Mouse (Mus musculus): ENCODE measurements around the gene Aff4. TPM values are rescaled to one million over a fixed set of nuclear protein-coding genes. Genes with fewer than 3 reads are reported as not detected.
"Not testable (repeated sequence)": the region's sequence is repeated elsewhere in the genome, so short reads cannot be mapped to it uniquely, and the experiment has no call there.

The Aff4 gene
- total and polyA plus RNA-seq, 3 experiments: 19.8 to 50.6 (median 22.1) TPM

DNA sequence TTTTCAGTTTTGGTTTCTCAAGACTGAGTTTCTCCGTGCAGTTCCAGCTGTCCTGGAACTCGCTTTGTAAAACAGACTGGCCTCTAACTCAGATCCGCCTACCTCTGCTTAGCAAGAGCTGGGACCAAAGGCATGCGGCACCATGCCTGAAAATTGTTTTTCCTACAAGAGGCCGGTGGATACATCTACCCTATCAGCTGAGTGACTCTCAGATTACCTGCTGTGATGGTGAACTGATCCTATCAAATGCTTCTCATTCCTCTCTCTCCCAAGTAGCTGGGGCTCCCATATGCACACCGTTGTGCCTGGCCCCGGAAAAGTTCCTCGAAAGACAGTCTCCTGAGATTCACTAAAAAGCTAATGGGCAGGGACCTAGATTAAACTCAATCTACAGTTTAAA, 12.9 kb upstream of the Aff4 start:
- Histone ChIP-seq H3K36me3 (replicated peaks in 1 of 2; ENCODE audit: control insufficient read depth in 1 of 2, insufficient read depth in 1 of 2, low read length in 1 of 2) (peaks cover 8 to 15% of the 10 kb centered on the region in 2 experiments), H3K4me3 (replicated peaks in 1 of 3; ENCODE audit: low read depth in 2 of 3, low read length in 2 of 3, poor library complexity in 1 of 3) (no peak overlapping the region), H3K9ac (ENCODE audit: insufficient read depth, low read depth) (no peak overlapping the region), H3K27me3 (replicated peaks) (no peaks in the 10 kb centered on the region), H3K4me2 (ENCODE audit: insufficient read depth, low read depth, poor library complexity, severe bottlenecking) (no peak overlapping the region), H3K4me1 (ENCODE audit: control insufficient read depth in 1 of 2, insufficient read depth in 2 of 2) (peaks cover 0 to 4% of the 10 kb centered on the region in 2 experiments; a peak in 2 of 4 replicates), H3K27ac (ENCODE audit: insufficient read depth, low read depth) (no peak overlapping the region), H3K9me3 (replicated peaks; ENCODE audit: low read length) (no peaks in the 10 kb centered on the region), H3K79me2 (replicated peaks; ENCODE audit: control insufficient read depth, extremely low read depth, insufficient read depth, poor library complexity, severe bottlenecking) (no peaks in the 10 kb centered on the region)
- no peak for TF ChIP-seq GABPA (IDR thresholded peaks at IDR 0.05; ENCODE audit: insufficient replicate concordance, low read depth, low read length)
- TF ChIP-seq CTCF (conservative IDR thresholded peaks at IDR 0.05 in 1 of 2, IDR thresholded peaks at IDR 0.05 in 1 of 2; ENCODE audit: low read depth in 2 of 2, low read length in 2 of 2): no peak
- TF ChIP-seq MEF2A (IDR thresholded peaks at IDR 0.05; ENCODE audit: borderline replicate concordance, low read depth, low read length): no peak
- TF ChIP-seq ZMIZ1 (IDR thresholded peaks at IDR 0.05; ENCODE audit: low read depth, low read length): no peak
- TF ChIP-seq NELFE (IDR thresholded peaks at IDR 0.05; ENCODE audit: low read depth, low read length): no peak
- TF ChIP-seq MAX (IDR thresholded peaks at IDR 0.05; ENCODE audit: low read length): no peak
- no peak for TF ChIP-seq IRF4 (IDR thresholded peaks at IDR 0.05; ENCODE audit: low read depth, low read length)
- no peak for TF ChIP-seq CHD2 (IDR thresholded peaks at IDR 0.05; ENCODE audit: low read length)
- no peak for TF ChIP-seq TCF12 (IDR thresholded peaks at IDR 0.05; ENCODE audit: low read depth, low read length)
- TF ChIP-seq USF2 (conservative IDR thresholded peaks at IDR 0.05; ENCODE audit: low read depth, low read length): no peak
- TF ChIP-seq ZC3H11A (IDR thresholded peaks at IDR 0.05; ENCODE audit: low read depth, low read length): no peak
- no peak for TF ChIP-seq ZNF384 (IDR thresholded peaks at IDR 0.05; ENCODE audit: low read depth, low read length)
- no peak for TF ChIP-seq ETS1 (conservative IDR thresholded peaks at IDR 0.05; ENCODE audit: low read depth, low read length)
- no peak for TF ChIP-seq JUN (IDR thresholded peaks at IDR 0.05; ENCODE audit: insufficient read depth, low read depth, low read length)
- no peak for TF ChIP-seq KAT2A (IDR thresholded peaks at IDR 0.05; ENCODE audit: insufficient replicate concordance, low read length)
- no peak for TF ChIP-seq SIN3A (IDR thresholded peaks at IDR 0.05; ENCODE audit: low read length)
- no peak for TF ChIP-seq MYC (IDR thresholded peaks at IDR 0.05; ENCODE audit: low read depth, low read length)
- no peak for DNase-seq (ENCODE audit: extremely low read depth)
- dilution Hi-C loops (cut with MboI; ENCODE audit: extremely low pct_ligation_motif_present, extremely low pct_unique_long_range_greater_than_20kb, low sequenced_read_pairs) (no loop called here), in situ Hi-C loops (cut with MboI; ENCODE audit: low pct_ligation_motif_present, low pct_unique_long_range_greater_than_20kb, low sequenced_read_pairs) (no loop called here)

DNA sequence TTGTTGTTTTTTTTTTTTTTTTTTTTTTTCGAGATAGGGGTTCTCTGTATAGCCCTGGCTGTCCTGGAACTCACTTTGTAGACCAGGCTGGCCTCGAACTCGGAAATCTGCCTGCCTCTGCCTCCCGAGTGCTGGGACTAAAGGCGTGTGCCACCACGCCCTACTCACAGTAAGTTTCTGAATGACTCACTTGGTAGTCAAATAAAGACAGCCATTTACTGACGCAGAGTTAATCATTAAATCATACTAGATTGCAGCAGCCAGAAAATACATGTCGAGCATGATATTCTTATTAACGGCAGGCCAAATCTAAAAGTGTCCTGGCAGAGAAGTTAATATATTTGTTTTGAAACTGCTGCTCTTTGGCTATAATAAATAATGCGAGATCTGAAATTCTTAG, 9.6 kb upstream of the Aff4 start:
- H3K27me3 ChIP-seq (replicated peaks); DNase-seq (ENCODE audit: extremely low read depth); H3K9ac ChIP-seq (ENCODE audit: insufficient read depth, low read depth); in situ Hi-C loops (cut with MboI; ENCODE audit: low pct_ligation_motif_present, low pct_unique_long_range_greater_than_20kb, low sequenced_read_pairs); H3K79me2 ChIP-seq (replicated peaks; ENCODE audit: control insufficient read depth, extremely low read depth, insufficient read depth, poor library complexity, severe bottlenecking); H3K4me2 ChIP-seq (ENCODE audit: insufficient read depth, low read depth, poor library complexity, severe bottlenecking); H3K4me3 ChIP-seq (replicated peaks in 1 of 3; ENCODE audit: low read depth in 2 of 3, low read length in 2 of 3, poor library complexity in 1 of 3); H3K9me3 ChIP-seq (replicated peaks; ENCODE audit: low read length); H3K27ac ChIP-seq (ENCODE audit: insufficient read depth, low read depth); H3K4me1 ChIP-seq (ENCODE audit: control insufficient read depth in 1 of 2, insufficient read depth in 2 of 2); H3K36me3 ChIP-seq (replicated peaks in 1 of 2; ENCODE audit: control insufficient read depth in 1 of 2, insufficient read depth in 1 of 2, low read length in 1 of 2); dilution Hi-C loops (cut with MboI; ENCODE audit: extremely low pct_ligation_motif_present, extremely low pct_unique_long_range_greater_than_20kb, low sequenced_read_pairs): not testable (repeated sequence)
- TF ChIP-seq IRF4 (IDR thresholded peaks at IDR 0.05; ENCODE audit: low read depth, low read length): 0 out of 2 replicates have a peak, but pooled peaks have one; percentile 22
- TF ChIP-seq JUND (conservative IDR thresholded peaks at IDR 0.05; ENCODE audit: low read depth, low read length): 0 out of 2 replicates have a peak, but pooled peaks have one; percentile 9
